Mouse (Mus musculus) ES-Bruce4 (cell line): ENCODE results near the gene Fryl. TPM values are rescaled to one million over a fixed set of nuclear protein-coding genes. Genes with fewer than 3 reads are reported as not detected.

Experiments used
- H3K27ac ChIP-seq: 2 replicates; pipeline ENCODE4 v1.5.1; 2012; ENCODE audit warnings: low read length, inconsistent platforms; ENCODE audit not compliant: insufficient read depth
- H3K27me3 ChIP-seq: 2 replicates; pipeline ENCODE4 v1.6.1; 2012; ENCODE audit warnings: mild to moderate bottlenecking, low read length, inconsistent platforms; ENCODE audit not compliant: control insufficient read depth, poor library complexity, insufficient read depth, severe bottlenecking
- H3K36me3 ChIP-seq: 2 replicates; pipeline ENCODE4 v1.6.1; 2012; ENCODE audit warnings: inconsistent platforms, mild to moderate bottlenecking, low read length, moderate library complexity; ENCODE audit not compliant: control insufficient read depth, poor library complexity, insufficient read depth, severe bottlenecking
- H3K4me1 ChIP-seq: one replicate; pipeline ENCODE4 v1.8.1; 2011; ENCODE audit warnings: low read length; ENCODE audit not compliant: control insufficient read depth, insufficient read depth
- H3K4me3 ChIP-seq: 2 replicates; pipeline ENCODE4 v1.5.1; 2011; ENCODE audit warnings: low read depth, mild to moderate bottlenecking, low read length
- H3K9ac ChIP-seq: 2 replicates; pipeline ENCODE4 v1.6.1; 2012; ENCODE audit warnings: low read depth, mild to moderate bottlenecking, inconsistent platforms; ENCODE audit not compliant: poor library complexity, severe bottlenecking
- H3K9me3 ChIP-seq: replicated peaks from 2 replicates; pipeline ENCODE4 v1.6.1; 2012; ENCODE audit warnings: mild to moderate bottlenecking, low read length, inconsistent platforms; ENCODE audit not compliant: control insufficient read depth, poor library complexity, insufficient read depth, severe bottlenecking
- CTCF ChIP-seq: IDR thresholded peaks from one replicate; pipeline ENCODE4 v1.8.1; 2011; ENCODE audit warnings: low read depth, low read length
- EP300 ChIP-seq: IDR thresholded peaks from 2 replicates; pipeline ENCODE4 v1.6.1; 2011; ENCODE audit warnings: low read depth, low read length; ENCODE audit not compliant: insufficient read depth
- POLR2A ChIP-seq: IDR thresholded peaks from one replicate; pipeline ENCODE4 v1.8.1; 2011; ENCODE audit warnings: low read length; ENCODE audit not compliant: insufficient read depth
- polyA plus RNA-seq: library from polyadenylated mRNA; stranded (reverse); fragments of >200 nt; gene quantifications from 2 replicates; pipeline ENCODE4 v1.2.4, GENCODE M21; 2011; ENCODE audit warnings: low read depth; ENCODE audit not compliant: missing spikeins, insufficient read depth, insufficient read length

Fryl gene
- polyA plus RNA-seq, 1 experiment: 94.8 TPM

DNA sequence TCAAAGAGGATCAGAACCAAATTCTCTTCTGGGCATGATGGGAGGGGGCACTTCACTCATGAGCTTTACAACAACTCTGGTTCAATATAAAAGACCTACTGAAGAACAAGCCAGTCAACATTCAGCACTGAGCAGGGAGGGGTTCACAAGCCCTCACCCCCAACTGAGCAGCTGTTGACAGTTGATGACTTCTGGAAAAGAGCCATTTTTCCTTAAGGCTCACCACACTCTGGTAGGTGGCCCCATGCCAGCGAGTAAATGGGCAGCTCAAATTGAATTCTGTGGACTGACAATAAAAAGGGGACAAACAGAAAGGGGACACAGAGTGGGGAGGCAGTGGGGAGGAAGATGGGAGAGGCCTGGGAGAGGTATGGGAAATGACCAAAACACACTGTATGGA is 85.2 kb downstream of the Fryl start:
- no peak overlapping the region for H3K4me3 ChIP-seq
- H3K9me3 ChIP-seq: no peaks in the 10 kb centered on the region
- TF ChIP-seq POLR2A (no peak), EP300 (no peak)
- H3K27me3 ChIP-seq: no peaks in the 10 kb centered on the region
- peak overlapping the region; percentile 52; the same call in 1 of the 2 replicates for H3K27ac ChIP-seq
- no peaks in the 10 kb centered on the region for H3K4me1 ChIP-seq
- H3K9ac ChIP-seq: no peak overlapping the region
- H3K36me3 ChIP-seq: no peaks in the 10 kb centered on the region

GRCm38 (mm10) chr5:73168769-73169272 is 87.6 kb downstream of the Fryl start:
- Histone ChIP-seq H3K4me3 (no peak overlapping the region), H3K36me3 (no peaks in the 10 kb centered on the region), H3K9me3 (peaks cover under 1% of the 10 kb centered on the region; the same call in 1 of the 2 replicates), H3K4me1 (no peaks in the 10 kb centered on the region), H3K27ac (no peak overlapping the region), H3K9ac (no peak overlapping the region), H3K27me3 (no peaks in the 10 kb centered on the region)
- TF ChIP-seq CTCF (no peak), POLR2A (no peak), EP300 (no peak)

GRCm38 (mm10) chr5:73167976-73168768 is 88.2 kb downstream of the Fryl start:
- no peak overlapping the region for H3K27ac ChIP-seq
- H3K9me3 ChIP-seq: peaks cover 4% of the 10 kb centered on the region; the same call in 1 of the 2 replicates
- no peak overlapping the region for H3K4me3 ChIP-seq
- no peak overlapping the region for H3K9ac ChIP-seq
- H3K4me1 ChIP-seq: no peaks in the 10 kb centered on the region
- H3K27me3 ChIP-seq: no peaks in the 10 kb centered on the region
- no peaks in the 10 kb centered on the region for H3K36me3 ChIP-seq
- no peak for TF ChIP-seq CTCF
- TF ChIP-seq POLR2A: no peak
- no peak for TF ChIP-seq EP300

DNA sequence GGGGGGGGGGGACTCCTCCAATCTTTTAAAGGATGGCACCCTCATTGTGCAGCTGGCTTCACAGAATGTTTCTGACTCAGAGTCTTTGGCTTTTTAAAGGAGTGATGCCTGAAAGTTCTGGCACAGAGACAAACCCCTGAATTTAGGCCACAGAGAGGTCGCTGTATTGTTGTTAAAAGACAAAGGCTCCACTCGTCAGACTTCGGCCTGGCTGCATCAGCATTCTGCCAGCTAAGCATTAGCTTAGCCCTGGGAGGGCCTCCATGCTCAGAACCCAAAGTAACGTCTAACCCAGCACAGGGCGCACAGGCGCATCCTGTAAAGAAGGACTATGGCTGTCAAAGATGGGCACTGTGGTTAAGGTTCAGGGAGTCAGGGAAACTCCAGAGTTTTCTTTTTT is 92.4 kb downstream of the Fryl start:
- TF ChIP-seq EP300 (no peak), POLR2A (no peak), CTCF (no peak)
- Histone ChIP-seq H3K27me3 (no peaks in the 10 kb centered on the region), H3K36me3 (no peaks in the 10 kb centered on the region), H3K4me1 (no peaks in the 10 kb centered on the region), H3K9me3 (peaks cover 6% of the 10 kb centered on the region; the same call in 1 of the 2 replicates), H3K4me3 (no peak overlapping the region), H3K27ac (no peak overlapping the region), H3K9ac (no peak overlapping the region)

GRCm38 (mm10) chr5:73162492-73162891 is 93.9 kb downstream of the Fryl start:
- Histone ChIP-seq H3K4me1 (no peaks in the 10 kb centered on the region), H3K36me3 (no peaks in the 10 kb centered on the region), H3K9me3 (peaks cover 6% of the 10 kb centered on the region; the same call in 1 of the 2 replicates), H3K9ac (no peak overlapping the region), H3K4me3 (no peak overlapping the region), H3K27ac (no peak overlapping the region), H3K27me3 (no peaks in the 10 kb centered on the region)
- TF ChIP-seq POLR2A (no peak), CTCF (no peak), EP300 (no peak)

DNA sequence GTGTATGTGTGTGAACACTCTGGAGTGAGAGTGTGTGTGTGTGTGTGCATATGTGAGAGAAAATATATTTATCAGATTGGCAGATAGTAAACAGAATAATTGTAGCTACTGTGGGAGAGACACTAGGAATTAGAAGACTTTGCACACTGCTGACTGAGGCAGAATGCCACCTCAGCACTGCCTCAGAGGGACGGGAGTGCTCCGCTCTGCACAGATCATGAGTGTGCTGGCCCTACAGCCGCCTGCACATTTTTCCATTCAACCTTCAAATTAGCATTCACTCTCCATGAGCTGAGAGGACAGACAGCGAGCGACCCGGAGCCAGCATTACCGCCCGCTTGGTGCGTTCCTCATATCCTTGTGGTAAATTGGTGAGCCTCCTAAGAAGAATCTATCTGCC is 96.0 kb downstream of the Fryl start:
- Histone ChIP-seq H3K36me3 (no peaks in the 10 kb centered on the region), H3K27ac (no peak overlapping the region), H3K9me3 (peaks cover 6% of the 10 kb centered on the region; the same call in 1 of the 2 replicates), H3K4me3 (no peak overlapping the region), H3K9ac (no peak overlapping the region), H3K4me1 (peaks cover 7% of the 10 kb centered on the region), H3K27me3 (no peaks in the 10 kb centered on the region)
- TF ChIP-seq POLR2A: no peak
- TF ChIP-seq EP300: no peak
- no peak for TF ChIP-seq CTCF
